In the genomic region with DNA sequence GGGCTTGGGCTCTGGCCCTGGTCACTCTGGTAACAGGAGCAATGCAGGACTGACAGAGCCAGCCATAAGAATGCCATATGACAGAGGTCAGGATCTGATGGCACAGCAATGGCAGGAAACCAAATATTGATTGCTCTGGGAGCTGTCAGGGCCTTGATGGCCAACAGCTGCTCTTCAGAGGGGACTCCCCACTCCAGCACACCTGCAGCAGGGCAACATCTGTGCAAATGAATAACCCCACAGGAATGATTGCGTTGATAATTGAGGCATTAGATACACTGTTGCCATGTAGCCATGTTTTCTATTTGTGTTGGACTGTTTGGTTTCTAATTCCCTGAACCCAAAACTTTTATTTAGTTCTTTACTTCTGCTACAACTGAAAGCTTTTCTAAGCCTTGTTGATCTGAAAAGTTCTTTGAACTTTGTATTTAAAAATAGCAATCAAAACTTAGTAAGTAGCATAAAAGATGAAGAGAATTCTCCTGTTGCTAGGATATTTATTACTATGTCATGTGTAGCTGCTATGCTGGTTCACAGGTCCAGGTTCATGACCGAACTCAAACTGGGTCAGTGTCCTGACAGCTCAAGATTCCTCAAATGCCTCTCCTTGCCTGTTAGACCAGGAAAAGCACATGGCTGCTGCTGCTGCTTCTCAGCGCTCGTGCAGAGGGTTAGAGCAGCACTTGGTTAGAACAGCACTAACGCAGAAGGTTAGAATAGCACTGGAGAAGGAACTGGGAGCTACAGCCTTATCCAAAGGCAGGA, we compare ENCODE assay signal across 23 mouse cellular contexts. TPM values are rescaled to one million over a fixed set of nuclear protein-coding genes. Genes with fewer than 3 reads are reported as not detected.
DNase-seq lines count a peak whose midpoint lies in the region; ATAC-seq and TF ChIP-seq lines count a peak whose summit lies in the region.
"Had no signal": no experiment of that assay in that cellular context is flagged by ENCODE, and none has a peak within 500 bp of the region (broad histone marks: within the 10 kb centered on the region; RNA-seq: fewer than 3 reads in every experiment).

No protein-coding gene starts in this region.

- no peaks in the 10 kb centered on the region for H3K9me3 ChIP-seq in kidney, embryonic 14.5 days (ENCODE audit: control insufficient read depth, low read length)
- H3K9me3 ChIP-seq in liver, embryonic 11.5 days (ENCODE audit: control insufficient read depth, low read length), result no peaks in the 10 kb centered on the region
- H3K9me3 ChIP-seq: heart, embryonic 12.5 days; intestine, embryonic 15.5 days; lung, embryonic 15.5 days; stomach, embryonic 15.5 days had no signal

- DNase-seq in kidney, adult 2 months, result peak; percentile 31
- peak; percentile 31 for DNase-seq in liver, adult 2 months (ENCODE audit: extremely low read depth, low read depth, low spot score)
- DNase-seq in liver, embryonic 11.5 days (ENCODE audit: low spot score), result no peak
- peak; percentile 16 for DNase-seq in kidney, postnatal 14 days
- no peak for DNase-seq in B cell, adult 2 months
- DNase-seq in gastrocnemius, adult 2 months, result no peak
- DNase-seq: adrenal gland, postnatal 25 days; cerebellum, adult 11-12 months; cerebellum, adult 9-11 months; gastrocnemius, postnatal 36 days; heart, adult 2 months; liver; right cerebral cortex, postnatal 25 days; thymus, postnatal 14 days had no signal

- no peaks in the 10 kb centered on the region for H3K27me3 ChIP-seq in kidney, adult 2 months (replicated peaks; ENCODE audit: control insufficient read depth, insufficient read depth, low read length)
- no peaks in the 10 kb centered on the region for H3K27me3 ChIP-seq in kidney, embryonic 14.5 days (ENCODE audit: control insufficient read depth, insufficient read depth, low read length)
- no peaks in the 10 kb centered on the region for H3K27me3 ChIP-seq in liver, adult 2 months (ENCODE audit: control insufficient read depth, insufficient read depth, low read length)
- no peaks in the 10 kb centered on the region for H3K27me3 ChIP-seq in liver, embryonic 11.5 days (replicated peaks; ENCODE audit: control insufficient read depth, insufficient read depth, low read length)
- H3K27me3 ChIP-seq: intestine, embryonic 15.5 days; lung, embryonic 15.5 days; stomach, embryonic 15.5 days had no signal

- H3K27ac ChIP-seq in kidney, adult 2 months (ENCODE audit: insufficient read depth, low read depth, low read length), result no peak overlapping the region
- no peak overlapping the region for H3K27ac ChIP-seq in kidney, embryonic 14.5 days (ENCODE audit: low read depth, low read length)
- H3K27ac ChIP-seq in liver, adult 2 months (replicated peaks; ENCODE audit: insufficient read depth, low read depth, low read length), result no peak overlapping the region
- no peak overlapping the region for H3K27ac ChIP-seq in liver, embryonic 11.5 days (ENCODE audit: low read depth, low read length)
- H3K27ac ChIP-seq in gastrocnemius, adult 2 months, result no peak overlapping the region
- H3K27ac ChIP-seq: heart, adult 2 months; hindbrain, postnatal 0 days; intestine, embryonic 15.5 days; lung, embryonic 15.5 days; stomach, embryonic 15.5 days had no signal

- no peaks in the 10 kb centered on the region for H3K36me3 ChIP-seq in kidney, adult 2 months (ENCODE audit: control insufficient read depth, insufficient read depth, low read length)
- no peaks in the 10 kb centered on the region for H3K36me3 ChIP-seq in kidney, embryonic 14.5 days (ENCODE audit: control insufficient read depth, insufficient read depth, low read length)
- H3K36me3 ChIP-seq in liver, adult 2 months (ENCODE audit: control insufficient read depth, insufficient read depth, low read length), result no peaks in the 10 kb centered on the region
- no peaks in the 10 kb centered on the region for H3K36me3 ChIP-seq in liver, embryonic 11.5 days (ENCODE audit: control insufficient read depth, insufficient read depth, low read length)
- H3K36me3 ChIP-seq: heart, embryonic 12.5 days; intestine, embryonic 15.5 days; lung, embryonic 15.5 days; stomach, embryonic 15.5 days had no signal

- TF ChIP-seq CTCF in kidney, adult 2 months (conservative IDR thresholded peaks at IDR 0.05; ENCODE audit: insufficient read depth, insufficient read length, low read depth, low read length), result no peak
- no peak for TF ChIP-seq CTCF in liver, adult 2 months (IDR thresholded peaks at IDR 0.05; ENCODE audit: low read depth, low read length)
- no peak for TF ChIP-seq CTCF in gastrocnemius, adult 2 months (IDR thresholded peaks at IDR 0.05)

- no peaks in the 10 kb centered on the region for H3K79me2 ChIP-seq in liver, adult 2 months (ENCODE audit: control insufficient read depth, insufficient read depth, low read length)

- no peaks in the 10 kb centered on the region for H3K4me1 ChIP-seq in kidney, adult 2 months (ENCODE audit: control insufficient read depth, insufficient read depth, low read length)
- H3K4me1 ChIP-seq in kidney, embryonic 14.5 days (ENCODE audit: control insufficient read depth, insufficient read depth, low read length), result no peaks in the 10 kb centered on the region
- H3K4me1 ChIP-seq in liver, adult 2 months (ENCODE audit: control insufficient read depth, insufficient read depth, low read length), result no peaks in the 10 kb centered on the region
- peaks cover 4% of the 10 kb centered on the region; the same call in 1 of the 2 replicates for H3K4me1 ChIP-seq in liver, embryonic 11.5 days (replicated peaks; ENCODE audit: control insufficient read depth, insufficient read depth, low read length)

- WGBS in kidney, adult 2 months, result 40% methylated on average over 5 of the region's 5 CpGs
- 39% methylated on average over 5 of the region's 5 CpGs for WGBS in kidney, embryonic 14.5 days
- WGBS in liver, adult 2 months, result 65% methylated on average over 5 of the region's 5 CpGs
- WGBS in liver, embryonic 11.5 days, result 51% methylated on average over 5 of the region's 5 CpGs

- no peak overlapping the region for H3K9ac ChIP-seq in kidney, embryonic 14.5 days (ENCODE audit: low read depth, low read length)
- no peak overlapping the region for H3K9ac ChIP-seq in liver, adult 2 months (ENCODE audit: low read depth, low read length)
- no peak overlapping the region for H3K9ac ChIP-seq in liver, embryonic 11.5 days (ENCODE audit: low read depth, low read length)
- H3K9ac ChIP-seq: heart, embryonic 12.5 days; intestine, embryonic 15.5 days; lung, embryonic 15.5 days; stomach, embryonic 15.5 days had no signal

- no peak overlapping the region for H3K4me3 ChIP-seq in kidney, adult 2 months (ENCODE audit: insufficient read depth, low read depth, low read length)
- no peak overlapping the region for H3K4me3 ChIP-seq in kidney, embryonic 14.5 days (ENCODE audit: low read length)
- no peak overlapping the region for H3K4me3 ChIP-seq in liver, adult 2 months (ENCODE audit: insufficient read depth, low read depth, low read length)
- no peak overlapping the region for H3K4me3 ChIP-seq in liver, embryonic 11.5 days (ENCODE audit: low read depth, low read length)
- no peak overlapping the region for H3K4me3 ChIP-seq in gastrocnemius, adult 2 months
- H3K4me3 ChIP-seq: heart, adult 2 months; heart, embryonic 12.5 days; intestine, embryonic 15.5 days; lung, embryonic 15.5 days; stomach, embryonic 15.5 days had no signal

- intact Hi-C loops in gastrocnemius, adult 2 months (cut with DNase I), result loop anchor here (5.0 kb wide), 1 partner anchor 46 kb away; a partner anchor contains a TSS

- no peak for TF ChIP-seq POLR2A in kidney, adult 2 months (IDR thresholded peaks at IDR 0.05; ENCODE audit: low read depth, low read length)
- TF ChIP-seq POLR2A in liver, adult 2 months (IDR thresholded peaks at IDR 0.05; ENCODE audit: extremely low read depth, insufficient read depth, low read length), result no peak

- no peak for ATAC-seq in kidney, embryonic 14.5 days (ENCODE audit: low FRiP score, low TSS enrichment)
- ATAC-seq in liver, embryonic 11.5 days (replicated peaks; ENCODE audit: low FRiP score), result no peak
- ATAC-seq: forebrain, embryonic 14.5 days; hindbrain, postnatal 0 days; intestine, embryonic 15.5 days; midbrain, embryonic 16.5 days had no signal

- no peak overlapping the region for H3K4me2 ChIP-seq in kidney, embryonic 14.5 days (replicated peaks; ENCODE audit: low read depth, low read length)
- H3K4me2 ChIP-seq in liver, embryonic 11.5 days, result no peak overlapping the region
- H3K4me2 ChIP-seq: heart, embryonic 12.5 days; intestine, embryonic 15.5 days; lung, embryonic 15.5 days; midbrain, embryonic 11.5 days; stomach, embryonic 15.5 days had no signal

RNA-seq across cellular contexts. Expression of a gene that starts 34.4 kb away (rescaled TPM):
- 0.18 and 0.25 TPM in 2 replicates for polyA plus RNA-seq in kidney, adult 2 months (2012; rRNA removed)
- 1.4 and 1.8 TPM in 2 replicates for polyA plus RNA-seq in kidney, embryonic 14.5 days (2014; fragmentation: Nextera tagmentation; extraction: Ambion mirVana)
- 1.9 and 8.7 TPM in 2 replicates for total RNA-seq in liver, adult 2 months (2014; rRNA removed)
- polyA plus RNA-seq in liver, adult 2 months (2012; rRNA removed), result 3.1 and 11.0 TPM in 2 replicates
- 1.0 and 1.1 TPM in 2 replicates for polyA plus RNA-seq in liver, embryonic 11.5 days (2014; fragmentation: Nextera tagmentation; extraction: Ambion mirVana)
- total RNA-seq in gastrocnemius, adult 2 months (2021), result under 1 TPM; 0.56 to 0.59 TPM

RNA-seq across cellular contexts. Expression of a gene that starts 46.1 kb away (rescaled TPM):
- 14.1 and 15.9 TPM in 2 replicates for polyA plus RNA-seq in kidney, adult 2 months (2012; rRNA removed)
- polyA plus RNA-seq in kidney, embryonic 14.5 days (2014; fragmentation: Nextera tagmentation; extraction: Ambion mirVana), result 33.0 and 35.3 TPM in 2 replicates
- 32.4 and 37.9 TPM in 2 replicates for total RNA-seq in liver, adult 2 months (2014; rRNA removed)
- 14.3 and 14.4 TPM in 2 replicates for polyA plus RNA-seq in liver, adult 2 months (2012; rRNA removed)
- polyA plus RNA-seq in liver, embryonic 11.5 days (2014; fragmentation: Nextera tagmentation; extraction: Ambion mirVana), result 33.5 and 35.4 TPM in 2 replicates
- 1 to 10 TPM; 5.0 to 7.9 TPM for total RNA-seq in gastrocnemius, adult 2 months (2021)

RNA-seq across cellular contexts. Expression of a gene that starts 50.5 kb away (rescaled TPM):
- 34.6 and 36.7 TPM in 2 replicates for polyA plus RNA-seq in kidney, adult 2 months (2012; rRNA removed)
- 41.3 and 55.5 TPM in 2 replicates for polyA plus RNA-seq in kidney, embryonic 14.5 days (2014; fragmentation: Nextera tagmentation; extraction: Ambion mirVana)
- total RNA-seq in liver, adult 2 months (2014; rRNA removed), result 28.0 and 29.8 TPM in 2 replicates
- polyA plus RNA-seq in liver, adult 2 months (2012; rRNA removed), result 32.7 and 36.6 TPM in 2 replicates
- polyA plus RNA-seq in liver, embryonic 11.5 days (2014; fragmentation: Nextera tagmentation; extraction: Ambion mirVana), result 26.6 and 30.5 TPM in 2 replicates
- total RNA-seq in gastrocnemius, adult 2 months (2021), result 10 to 100 TPM; 29.3 to 32.8 TPM

Comparison
In these comparisons a context has a peak if more than half of its experiments do, and no peak if none do; other contexts are left out.
1. DNase-seq: peak in kidney, adult 2 months (single experiment), liver, adult 2 months (single experiment) and kidney, postnatal 14 days (single experiment); none in liver, embryonic 11.5 days (single experiment), B cell, adult 2 months (0 of 2) and gastrocnemius, adult 2 months (single experiment).